Mouse (Mus musculus): Measurements from ENCODE around the gene Ppp1r13l. TPM values are rescaled to one million over a fixed set of nuclear protein-coding genes. Genes with fewer than 3 reads are reported as not detected.

Ppp1r13l gene
- total and polyA plus RNA-seq, 3 experiments: 1.5 to 15.9 TPM; not detected in 1

- TF ChIP-seq USF2 (IDR thresholded peaks at IDR 0.05; ENCODE audit: borderline replicate concordance in 1 of 2, insufficient read depth in 1 of 2, low read depth in 1 of 2, low read length in 2 of 2) (no peak), GATA1 (IDR thresholded peaks at IDR 0.05; ENCODE audit: low read depth, low read length) (no peak), TBP (IDR thresholded peaks at IDR 0.05; ENCODE audit: low read depth, low read length) (no peak), ETS1 (IDR thresholded peaks at IDR 0.05; ENCODE audit: low read depth, low read length) (no peak), ZKSCAN1 (IDR thresholded peaks at IDR 0.05; ENCODE audit: low read depth, low read length) (no peak)
- H3K9me3 ChIP-seq (replicated peaks; ENCODE audit: insufficient read depth, low read length): no peaks in the 10 kb centered on the region
- H3K9ac ChIP-seq (ENCODE audit: control insufficient read depth, low read depth, low read length, poor library complexity, severe bottlenecking): no peak overlapping the region
- H3K4me1 ChIP-seq (ENCODE audit: control insufficient read depth in 1 of 2, insufficient read depth in 2 of 2, low read length in 2 of 2): peaks cover 0 to 8% of the 10 kb centered on the region in 2 experiments; a peak in 1 of 4 replicates
- H3K27me3 ChIP-seq (ENCODE audit: control insufficient read depth in 1 of 2, insufficient read depth in 2 of 2, low read length in 2 of 2): no peaks in the 10 kb centered on the region
- DNase-seq (ENCODE audit: low read depth, low spot score): no peak
- H3K79me2 ChIP-seq (ENCODE audit: control insufficient read depth, insufficient read depth, low read length, poor library complexity): peaks cover 10% of the 10 kb centered on the region
- no peak overlapping the region for H3K4me3 ChIP-seq (ENCODE audit: control insufficient read depth in 1 of 2, insufficient read depth in 1 of 2, low read depth in 2 of 2, low read length in 2 of 2)
- no peak overlapping the region for H3K27ac ChIP-seq (ENCODE audit: control insufficient read depth, low read depth, low read length)
- H3K36me3 ChIP-seq (ENCODE audit: control insufficient read depth in 1 of 2, insufficient read depth in 2 of 2, low read length in 2 of 2): peaks cover 0 to 2% of the 10 kb centered on the region in 2 experiments; a peak in 1 of 4 replicates
Observed at GRCm38 (mm10) chr7:19354991-19355390, 4.6 kb upstream of the Ppp1r13l start.

GRCm38 (mm10) chr7:19356311-19356710 is 3.2 kb upstream of the Ppp1r13l start:
- TF ChIP-seq NRF1 (IDR thresholded peaks at IDR 0.05; ENCODE audit: insufficient read depth, low read depth, low read length, poor library complexity, severe bottlenecking) (no peak), TAL1 (IDR thresholded peaks at IDR 0.05; ENCODE audit: low read length) (no peak), CHD2 (IDR thresholded peaks at IDR 0.05; ENCODE audit: low read length) (no peak), POLR2A (IDR thresholded peaks at IDR 0.05; ENCODE audit: control insufficient read depth in 1 of 2, insufficient read depth in 1 of 2, low read depth in 1 of 2, low read length in 2 of 2, poor library complexity in 1 of 2) (no peak), ETS1 (IDR thresholded peaks at IDR 0.05; ENCODE audit: low read depth, low read length) (no peak), KAT2A (conservative IDR thresholded peaks at IDR 0.05; ENCODE audit: low read depth, low read length) (no peak), USF2 (IDR thresholded peaks at IDR 0.05; ENCODE audit: borderline replicate concordance in 1 of 2, insufficient read depth in 1 of 2, low read depth in 1 of 2, low read length in 2 of 2) (no peak), HCFC1 (IDR thresholded peaks at IDR 0.05; ENCODE audit: low read depth, low read length) (no peak), ZC3H11A (IDR thresholded peaks at IDR 0.05; ENCODE audit: low read depth, low read length) (no peak), ZKSCAN1 (IDR thresholded peaks at IDR 0.05; ENCODE audit: low read depth, low read length) (no peak), MAZ (IDR thresholded peaks at IDR 0.05; ENCODE audit: low read depth, low read length) (no peak), BHLHE40 (IDR thresholded peaks at IDR 0.05; ENCODE audit: borderline replicate concordance, low read depth, low read length) (no peak)
- 0 out of 4 replicates have a peak, but pooled peaks cover 0 to 2% of the 10 kb centered on the region in 2 experiments for H3K36me3 ChIP-seq (ENCODE audit: control insufficient read depth in 1 of 2, insufficient read depth in 2 of 2, low read length in 2 of 2)
- no peak overlapping the region for H3K4me3 ChIP-seq (ENCODE audit: control insufficient read depth in 1 of 2, insufficient read depth in 1 of 2, low read depth in 2 of 2, low read length in 2 of 2)
- H3K79me2 ChIP-seq (ENCODE audit: control insufficient read depth, insufficient read depth, low read length, poor library complexity): peaks cover 10% of the 10 kb centered on the region
- H3K9me3 ChIP-seq (replicated peaks; ENCODE audit: insufficient read depth, low read length): no peaks in the 10 kb centered on the region
- DNase-seq (ENCODE audit: low read depth, low spot score): no peak
- peaks cover 0 to 8% of the 10 kb centered on the region in 2 experiments; a peak in 1 of 4 replicates for H3K4me1 ChIP-seq (ENCODE audit: control insufficient read depth in 1 of 2, insufficient read depth in 2 of 2, low read length in 2 of 2)
- no peak overlapping the region for H3K27ac ChIP-seq (ENCODE audit: control insufficient read depth, low read depth, low read length)
- H3K27me3 ChIP-seq (ENCODE audit: control insufficient read depth in 1 of 2, insufficient read depth in 2 of 2, low read length in 2 of 2): no peaks in the 10 kb centered on the region
- H3K9ac ChIP-seq (ENCODE audit: control insufficient read depth, low read depth, low read length, poor library complexity, severe bottlenecking): no peak overlapping the region

Data from MEL (cell line).